9 mouse cellular contexts compared by ENCODE assay signal in the genomic region with DNA sequence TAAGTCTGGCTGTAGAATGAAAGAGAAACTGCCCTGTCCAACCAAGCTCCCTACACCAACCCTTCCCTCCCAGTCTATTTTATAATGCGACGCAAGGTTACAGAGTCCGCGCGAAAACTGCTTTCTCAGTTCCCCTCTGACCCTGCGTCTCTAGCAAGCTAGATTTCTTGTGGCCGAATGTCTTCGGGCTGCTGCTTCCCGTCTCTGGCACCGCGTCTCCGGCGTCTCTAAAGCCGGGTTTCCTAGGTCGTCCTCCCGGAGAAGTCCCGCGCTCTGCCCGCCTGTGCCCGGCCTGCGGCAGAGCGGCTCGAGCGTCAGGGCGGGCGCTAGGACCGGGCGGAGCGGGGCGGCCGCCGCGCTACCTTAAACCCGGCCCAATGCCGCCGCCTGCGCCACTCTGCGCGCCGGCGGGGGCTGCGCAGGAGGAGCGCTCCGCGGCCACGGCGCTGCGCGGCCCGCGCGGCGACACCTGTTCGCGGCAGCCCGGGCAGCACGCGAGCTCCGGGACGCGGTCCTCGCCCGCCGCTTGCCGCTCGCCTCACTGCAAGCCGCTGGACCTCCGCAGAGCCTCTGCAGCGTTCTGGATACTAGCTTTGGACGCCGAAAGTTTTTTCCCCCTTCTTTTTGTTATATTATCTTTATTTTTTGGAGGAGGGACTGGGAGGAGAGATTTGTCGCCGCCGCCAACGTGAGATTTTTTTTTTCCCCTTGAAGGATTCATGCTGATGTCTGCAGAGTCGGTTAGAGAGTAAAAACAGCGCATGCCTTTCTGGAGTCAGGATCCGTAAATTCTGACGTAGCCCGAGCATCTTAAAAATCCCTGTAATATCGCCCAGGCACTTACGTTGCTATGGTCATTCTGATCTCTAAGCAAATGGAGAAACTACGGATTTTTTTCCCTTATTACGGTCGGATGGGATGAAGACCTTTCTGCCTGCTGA. TPM values are rescaled to one million over a fixed set of nuclear protein-coding genes. Genes with fewer than 3 reads are reported as not detected.
DNase-seq lines count a peak whose midpoint lies in the region; ATAC-seq and TF ChIP-seq lines count a peak whose summit lies in the region.
"Had no signal": no experiment of that assay in that cellular context is flagged by ENCODE, and none has a peak within 500 bp of the region (broad histone marks: within the 10 kb centered on the region; RNA-seq: fewer than 3 reads in every experiment).

No protein-coding gene starts in this region.

- H3K36me3 ChIP-seq in embryonic facial prominence, embryonic 14.5 days (ENCODE audit: control insufficient read depth, insufficient read depth, low read length): no peaks in the 10 kb centered on the region
- H3K36me3 ChIP-seq in heart, embryonic 13.5 days: no peaks in the 10 kb centered on the region
- H3K36me3 ChIP-seq in kidney, embryonic 15.5 days: no peaks in the 10 kb centered on the region
- no peaks in the 10 kb centered on the region for H3K36me3 ChIP-seq in liver, adult 2 months (ENCODE audit: control insufficient read depth, insufficient read depth, low read length)
- no peaks in the 10 kb centered on the region for H3K36me3 ChIP-seq in midbrain, embryonic 16.5 days (ENCODE audit: control insufficient read depth, insufficient read depth, low read length)
- no peaks in the 10 kb centered on the region for H3K36me3 ChIP-seq in stomach, embryonic 15.5 days

- under 1% methylated on average over 71 of the region's 85 CpGs for WGBS in embryonic facial prominence, embryonic 14.5 days
- under 1% methylated on average over 75 of the region's 85 CpGs for WGBS in heart, embryonic 13.5 days
- under 1% methylated on average over 85 of the region's 85 CpGs for WGBS in kidney, embryonic 15.5 days
- 2% methylated on average over 85 of the region's 85 CpGs for WGBS in liver, adult 2 months
- under 1% methylated on average over 75 of the region's 85 CpGs for WGBS in midbrain, embryonic 16.5 days
- WGBS in stomach, embryonic 15.5 days: under 1% methylated on average over 84 of the region's 85 CpGs

- TF ChIP-seq CTCF in liver, adult 2 months (IDR thresholded peaks at IDR 0.05; ENCODE audit: low read depth, low read length): no peak

- no peak for TF ChIP-seq POLR2A in liver, adult 2 months (IDR thresholded peaks at IDR 0.05; ENCODE audit: extremely low read depth, insufficient read depth, low read length)

- peak overlapping the region; percentile 69 for H3K9ac ChIP-seq in embryonic facial prominence, embryonic 14.5 days (ENCODE audit: low read depth, low read length)
- H3K9ac ChIP-seq in heart, embryonic 13.5 days: peak overlapping the region; percentile 80
- peak overlapping the region; percentile 63 for H3K9ac ChIP-seq in kidney, embryonic 15.5 days
- H3K9ac ChIP-seq in liver, adult 2 months (ENCODE audit: low read depth, low read length): peak overlapping the region; percentile 77
- H3K9ac ChIP-seq in midbrain, embryonic 16.5 days (ENCODE audit: low read depth, low read length): peak overlapping the region; percentile 62
- peak overlapping the region; percentile 41; the same call in 1 of the 2 replicates for H3K9ac ChIP-seq in stomach, embryonic 15.5 days

- H3K27me3 ChIP-seq in embryonic facial prominence, embryonic 14.5 days (replicated peaks; ENCODE audit: control insufficient read depth, insufficient read depth, low read length): peaks cover 73% of the 10 kb centered on the region
- H3K27me3 ChIP-seq in heart, embryonic 13.5 days (replicated peaks): peaks cover 67% of the 10 kb centered on the region
- peaks cover 79% of the 10 kb centered on the region for H3K27me3 ChIP-seq in kidney, embryonic 15.5 days
- peaks cover 31% of the 10 kb centered on the region for H3K27me3 ChIP-seq in liver, adult 2 months (ENCODE audit: control insufficient read depth, insufficient read depth, low read length)
- H3K27me3 ChIP-seq in midbrain, embryonic 16.5 days (ENCODE audit: control insufficient read depth, insufficient read depth, low read depth, low read length): no peaks in the 10 kb centered on the region; the same call in 1 of the 2 replicates
- H3K27me3 ChIP-seq in stomach, embryonic 15.5 days (replicated peaks): peaks cover 51% of the 10 kb centered on the region

- no peaks in the 10 kb centered on the region for H3K9me3 ChIP-seq in embryonic facial prominence, embryonic 14.5 days (ENCODE audit: control insufficient read depth, low read length)
- no peaks in the 10 kb centered on the region for H3K9me3 ChIP-seq in heart, embryonic 13.5 days
- no peaks in the 10 kb centered on the region for H3K9me3 ChIP-seq in kidney, embryonic 15.5 days (replicated peaks)
- H3K9me3 ChIP-seq in midbrain, embryonic 16.5 days (replicated peaks; ENCODE audit: control insufficient read depth, low read length, poor library complexity, severe bottlenecking): no peaks in the 10 kb centered on the region
- H3K9me3 ChIP-seq in stomach, embryonic 15.5 days: no peaks in the 10 kb centered on the region

- peaks cover 20% of the 10 kb centered on the region for H3K4me1 ChIP-seq in embryonic facial prominence, embryonic 14.5 days (ENCODE audit: control insufficient read depth, insufficient read depth, low read length)
- peaks cover 33% of the 10 kb centered on the region for H3K4me1 ChIP-seq in heart, embryonic 13.5 days
- H3K4me1 ChIP-seq in kidney, embryonic 15.5 days: peaks cover 62% of the 10 kb centered on the region
- peaks cover 16% of the 10 kb centered on the region for H3K4me1 ChIP-seq in liver, adult 2 months (ENCODE audit: control insufficient read depth, insufficient read depth, low read length)
- H3K4me1 ChIP-seq in midbrain, embryonic 16.5 days (ENCODE audit: control insufficient read depth, insufficient read depth, low read length): peaks cover 39% of the 10 kb centered on the region
- peaks cover 38% of the 10 kb centered on the region for H3K4me1 ChIP-seq in stomach, embryonic 15.5 days

- DNase-seq in A20 (ENCODE audit: low read depth, low spot score): peak; percentile 80
- peak; percentile 85 to 90 for DNase-seq in adrenal gland, postnatal 36 days
- DNase-seq in embryonic facial prominence, embryonic 14.5 days (ENCODE audit: low spot score): peak; percentile 91
- DNase-seq in liver, adult 2 months (ENCODE audit: extremely low read depth, low read depth, low spot score): peak; percentile 74

- peak overlapping the region; percentile 60 for H3K4me3 ChIP-seq in embryonic facial prominence, embryonic 14.5 days (ENCODE audit: low read depth, low read length)
- H3K4me3 ChIP-seq in heart, embryonic 13.5 days: peak overlapping the region; percentile 67
- H3K4me3 ChIP-seq in kidney, embryonic 15.5 days (replicated peaks): peak overlapping the region; percentile 57
- H3K4me3 ChIP-seq in liver, adult 2 months (ENCODE audit: insufficient read depth, low read depth, low read length): peak overlapping the region; percentile 94
- peak overlapping the region; percentile 85 for H3K4me3 ChIP-seq in midbrain, embryonic 16.5 days (ENCODE audit: low read depth, low read length)
- peak overlapping the region; percentile 61 for H3K4me3 ChIP-seq in stomach, embryonic 15.5 days (replicated peaks)

- peak; percentile 83 for ATAC-seq in embryonic facial prominence, embryonic 14.5 days (ENCODE audit: low read depth)
- peak; percentile 56; the same call in 1 of the 2 replicates for ATAC-seq in heart, embryonic 13.5 days (ENCODE audit: extremely low read depth, insufficient number of reproducible peaks, low FRiP score, low TSS enrichment)
- peak; percentile 87 for ATAC-seq in kidney, embryonic 15.5 days (replicated peaks; ENCODE audit: low FRiP score)
- ATAC-seq in midbrain, embryonic 16.5 days: peak; percentile 83
- peak; percentile 81 for ATAC-seq in stomach, embryonic 15.5 days (ENCODE audit: insufficient read depth, low FRiP score, low read depth)

- peak overlapping the region; percentile 65 for H3K27ac ChIP-seq in embryonic facial prominence, embryonic 14.5 days (replicated peaks; ENCODE audit: low read depth, low read length)
- H3K27ac ChIP-seq in heart, embryonic 13.5 days (replicated peaks): peak overlapping the region; percentile 71
- H3K27ac ChIP-seq in kidney, embryonic 15.5 days: peak overlapping the region; percentile 71; the same call in 1 of the 2 replicates
- peak overlapping the region; percentile 50 for H3K27ac ChIP-seq in liver, adult 2 months (replicated peaks; ENCODE audit: insufficient read depth, low read depth, low read length)
- H3K27ac ChIP-seq in midbrain, embryonic 16.5 days (ENCODE audit: low read length): peak overlapping the region; percentile 61
- H3K27ac ChIP-seq in stomach, embryonic 15.5 days: peak overlapping the region; percentile 72

- H3K4me2 ChIP-seq in embryonic facial prominence, embryonic 14.5 days (ENCODE audit: low read depth, low read length): peak overlapping the region; percentile 94
- H3K4me2 ChIP-seq in heart, embryonic 13.5 days: peak overlapping the region; percentile 95
- H3K4me2 ChIP-seq in kidney, embryonic 15.5 days: peak overlapping the region; percentile 97
- H3K4me2 ChIP-seq in midbrain, embryonic 16.5 days (ENCODE audit: low read length): peak overlapping the region; percentile 99
- peak overlapping the region; percentile 93 for H3K4me2 ChIP-seq in stomach, embryonic 15.5 days

- H3K79me2 ChIP-seq in liver, adult 2 months (ENCODE audit: control insufficient read depth, insufficient read depth, low read length): no peaks in the 10 kb centered on the region

RNA-seq across cellular contexts. Expression of a gene that starts 1.8 kb away (rescaled TPM):
- total RNA-seq in adrenal gland, postnatal 36 days (2021): 10 to 100 TPM; 10.1 to 23.9 TPM
- polyA plus RNA-seq in embryonic facial prominence, embryonic 14.5 days (2014; fragmentation: Nextera tagmentation; extraction: Ambion mirVana): 7.8 and 10.6 TPM in 2 replicates
- 7.6 and 9.2 TPM in 2 replicates for polyA plus RNA-seq in heart, embryonic 13.5 days (2015; fragmentation: Nextera tagmentation; extraction: Ambion mirVana)
- 6.7 and 7.9 TPM in 2 replicates for polyA plus RNA-seq in kidney, embryonic 15.5 days (2015; fragmentation: Nextera tagmentation; extraction: Ambion mirVana)
- 0.09 and 0.34 TPM in 2 replicates for total RNA-seq in liver, adult 2 months (2014; rRNA removed)
- polyA plus RNA-seq in liver, adult 2 months (2012; rRNA removed): 0.07 TPM in 2 replicates
- 24.4 and 26.1 TPM in 2 replicates for polyA plus RNA-seq in midbrain, embryonic 16.5 days (2015; fragmentation: Nextera tagmentation; extraction: Ambion mirVana)
- polyA plus RNA-seq in stomach, embryonic 15.5 days (2015; fragmentation: Nextera tagmentation; extraction: Ambion mirVana): 11.8 and 12.6 TPM in 2 replicates
- total RNA-seq: MEL had no signal

Comparison
In these comparisons a context has a peak if more than half of its experiments do, and no peak if none do; other contexts are left out.
1. Peak in every context shown above with its lines: DNase-seq, ATAC-seq, H3K4me3 ChIP-seq and H3K27ac ChIP-seq.